30 mouse cellular contexts compared by ENCODE assay signal in genomic region chr1:64546070-64546469, GRCm38 (mm10). TPM values are rescaled to one million over a fixed set of nuclear protein-coding genes. Genes with fewer than 3 reads are reported as not detected.
DNase-seq lines count a peak whose midpoint lies in the region; ATAC-seq and TF ChIP-seq lines count a peak whose summit lies in the region.
"Had no signal": no experiment of that assay in that cellular context is flagged by ENCODE, and none has a peak within 500 bp of the region (broad histone marks: within the 10 kb centered on the region; RNA-seq: fewer than 3 reads in every experiment).

No protein-coding gene starts in this region.

- WGBS in midbrain, embryonic 11.5 days = 85% methylated on average over 3 of the region's 3 CpGs
- 84% methylated on average over 3 of the region's 3 CpGs for WGBS in midbrain, postnatal 0 days

- ATAC-seq in midbrain, embryonic 11.5 days (ENCODE audit: low FRiP score) = no peak
- ATAC-seq in midbrain, postnatal 0 days (ENCODE audit: low FRiP score) = no peak
- ATAC-seq in G1E (ENCODE audit: extremely low read depth, insufficient number of reproducible peaks, low FRiP score, poor library complexity, severe bottlenecking) = peak; percentile 52; the same call in 1 of the 2 replicates
- peak; percentile 65 for ATAC-seq in Patski
- ATAC-seq: activated CD4-positive, CD25-positive, alpha-beta regulatory T cell, adult 4 months; forebrain, embryonic 15.5 days; hindbrain, postnatal 0 days; intestine, embryonic 16.5 days had no signal

- H3K27me3 ChIP-seq in midbrain, embryonic 11.5 days (ENCODE audit: control insufficient read depth, insufficient read depth, low read length) = no peaks in the 10 kb centered on the region
- no peaks in the 10 kb centered on the region for H3K27me3 ChIP-seq in midbrain, postnatal 0 days (ENCODE audit: insufficient read depth, low read length)
- H3K27me3 ChIP-seq in G1E (ENCODE audit: insufficient read depth, low read length) = no peaks in the 10 kb centered on the region
- no peaks in the 10 kb centered on the region for H3K27me3 ChIP-seq in Patski
- H3K27me3 ChIP-seq: embryonic facial prominence, embryonic 13.5 days; forebrain, embryonic 15.5 days; heart, embryonic 12.5 days; limb, embryonic 13.5 days; liver, embryonic 15.5 days; neural tube, embryonic 15.5 days had no signal

- POLR2A ChIA-PET in Patski (lab: Charles Lee) = no interaction called here

- peak; percentile 37 for DNase-seq in midbrain, embryonic 11.5 days (ENCODE audit: low spot score, missing footprints)
- no peak for DNase-seq in midbrain, postnatal 0 days (ENCODE audit: low spot score)
- DNase-seq in G1E (ENCODE audit: low spot score) = no peak
- DNase-seq in Patski (ENCODE audit: low read depth, low spot score) = no peak
- DNase-seq in telencephalon, adult 2 months (ENCODE audit: low read depth, low spot score) = peak; percentile 43
- no peak for DNase-seq in lung, postnatal 36 days
- DNase-seq in spleen, adult 18-20 months = no peak
- DNase-seq: adrenal gland, adult 8-10 months; cerebellum, adult 18-20 months; cerebellum, postnatal 14 days; embryo, embryonic 11 days; gastrocnemius, postnatal 14 days; heart, adult 18-20 months; heart, postnatal 10 days; kidney, postnatal 36 days; midbrain, embryonic 14.5 days; right cerebral cortex, adult 18-20 months; right cerebral cortex, postnatal 4 days had no signal

- no peak overlapping the region for H3K4me2 ChIP-seq in midbrain, embryonic 11.5 days
- H3K4me2 ChIP-seq in midbrain, postnatal 0 days (ENCODE audit: low read depth, low read length, poor library complexity, severe bottlenecking) = no peak overlapping the region
- H3K4me2 ChIP-seq: embryonic facial prominence, embryonic 13.5 days; forebrain, embryonic 15.5 days; heart, embryonic 12.5 days; limb, embryonic 13.5 days; liver, embryonic 15.5 days; neural tube, embryonic 15.5 days had no signal

- in situ Hi-C loops in Patski (cut with MboI; ENCODE audit: low pct_unique_long_range_greater_than_20kb) = no loop called here

- TF ChIP-seq CTCF in midbrain, postnatal 0 days (IDR thresholded peaks at IDR 0.05) = no peak
- no peak for TF ChIP-seq CTCF in G1E (IDR thresholded peaks at IDR 0.05; ENCODE audit: low read depth, low read length)
- no peak for TF ChIP-seq CTCF in Patski (IDR thresholded peaks at IDR 0.05)

- H3K27ac ChIP-seq in midbrain, embryonic 11.5 days (ENCODE audit: low read depth, low read length) = no peak overlapping the region
- no peak overlapping the region for H3K27ac ChIP-seq in midbrain, postnatal 0 days (ENCODE audit: low read depth, low read length)
- H3K27ac ChIP-seq: embryonic facial prominence, embryonic 13.5 days; forebrain, embryonic 15.5 days; hindbrain, embryonic 10.5 days; hindbrain, postnatal 0 days; limb, embryonic 13.5 days; liver, embryonic 15.5 days; macrophage; neural tube, embryonic 15.5 days had no signal

- CTCF ChIA-PET in Patski (lab: Charles Lee) = interaction anchor here (1.4 to 3.0 kb wide), 2 partner anchors 9 to 12 kb away, joined by 6 to 10 read pairs; no protein-coding TSS in a partner anchor

- no peaks in the 10 kb centered on the region for H3K4me1 ChIP-seq in midbrain, embryonic 11.5 days (ENCODE audit: control insufficient read depth, insufficient read depth, low read length)
- no peaks in the 10 kb centered on the region for H3K4me1 ChIP-seq in midbrain, postnatal 0 days (ENCODE audit: insufficient read depth, low read length)
- H3K4me1 ChIP-seq in G1E (ENCODE audit: insufficient read depth, low read depth, low read length) = peaks cover 14% of the 10 kb centered on the region
- H3K4me1 ChIP-seq: embryonic facial prominence, embryonic 13.5 days; forebrain, embryonic 15.5 days; hindbrain, embryonic 10.5 days; limb, embryonic 13.5 days; neural tube, embryonic 15.5 days had no signal

- H3K36me3 ChIP-seq in midbrain, embryonic 11.5 days (ENCODE audit: control insufficient read depth, insufficient read depth, low read length) = 0 out of 2 replicates have a peak, but pooled peaks cover 3% of the 10 kb centered on the region
- H3K36me3 ChIP-seq in midbrain, postnatal 0 days (ENCODE audit: insufficient read depth, low read length) = no peaks in the 10 kb centered on the region
- peaks cover 35% of the 10 kb centered on the region for H3K36me3 ChIP-seq in G1E (replicated peaks)
- H3K36me3 ChIP-seq: embryonic facial prominence, embryonic 13.5 days; neural tube, embryonic 15.5 days had no signal

- no peaks in the 10 kb centered on the region for H3K9me3 ChIP-seq in midbrain, embryonic 11.5 days (ENCODE audit: control insufficient read depth, low read length)
- no peaks in the 10 kb centered on the region for H3K9me3 ChIP-seq in midbrain, postnatal 0 days (ENCODE audit: low read length)
- H3K9me3 ChIP-seq in G1E (replicated peaks) = no peaks in the 10 kb centered on the region
- H3K9me3 ChIP-seq: embryonic facial prominence, embryonic 13.5 days; forebrain, embryonic 15.5 days; heart, embryonic 12.5 days; hindbrain, embryonic 10.5 days; limb, embryonic 13.5 days; liver, embryonic 15.5 days; neural tube, embryonic 15.5 days had no signal

- H3K9ac ChIP-seq in midbrain, embryonic 11.5 days (ENCODE audit: low read length) = no peak overlapping the region
- H3K9ac ChIP-seq in midbrain, postnatal 0 days (replicated peaks; ENCODE audit: low read length, poor library complexity, severe bottlenecking) = no peak overlapping the region
- H3K9ac ChIP-seq: embryonic facial prominence, embryonic 13.5 days; forebrain, embryonic 15.5 days; heart, embryonic 12.5 days; limb, embryonic 13.5 days; liver, embryonic 15.5 days; neural tube, embryonic 15.5 days had no signal

- H3K4me3 ChIP-seq in midbrain, embryonic 11.5 days (ENCODE audit: low read depth, low read length) = no peak overlapping the region
- H3K4me3 ChIP-seq in midbrain, postnatal 0 days (ENCODE audit: low read depth, low read length) = no peak overlapping the region
- no peak overlapping the region for H3K4me3 ChIP-seq in G1E (ENCODE audit: low read depth, low read length)
- H3K4me3 ChIP-seq: embryonic facial prominence, embryonic 13.5 days; erythroblast, embryonic 14.5 days; forebrain, embryonic 15.5 days; heart, embryonic 12.5 days; hindbrain, embryonic 10.5 days; limb, embryonic 13.5 days; liver, embryonic 15.5 days; neural tube, embryonic 15.5 days had no signal

RNA-seq across cellular contexts. Expression of gene Creb1, which starts 13.6 kb away (rescaled TPM):
- polyA plus RNA-seq in midbrain, embryonic 11.5 days (2014; fragmentation: Nextera tagmentation; extraction: Ambion mirVana) = 59.7 and 71.4 TPM in 2 replicates
- 45.1 and 52.9 TPM in 2 replicates for total RNA-seq in midbrain, postnatal 0 days (2014; rRNA removed)
- polyA plus RNA-seq in midbrain, postnatal 0 days (2015; fragmentation: Nextera tagmentation; extraction: Ambion mirVana) = 10.3 and 11.8 TPM in 2 replicates
- total RNA-seq in G1E (2014; fragmentation: Nextera tagmentation) = 164 and 179 TPM in 2 replicates
- 73.3 and 81.0 TPM in 2 replicates for total RNA-seq in G1E (2017)
- 13.1 and 19.0 TPM in 2 replicates for polyA plus RNA-seq in G1E (2012)
- polyA plus RNA-seq in Patski (2021) = 27.1 TPM

Comparison
In these comparisons a context has a peak if more than half of its experiments do, and no peak if none do; other contexts are left out.
1. DNase-seq: peak in midbrain, embryonic 11.5 days (single experiment) and telencephalon, adult 2 months (single experiment); none in midbrain, postnatal 0 days (single experiment), G1E (single experiment), Patski (single experiment), lung, postnatal 36 days (single experiment) and spleen, adult 18-20 months (0 of 2).
2. ATAC-seq: peak in G1E (single experiment) and Patski (single experiment); none in midbrain, embryonic 11.5 days (single experiment) and midbrain, postnatal 0 days (single experiment).